Mouse (Mus musculus): ENCODE measurements around the gene Slc6a4. TPM values are rescaled to one million over a fixed set of nuclear protein-coding genes. Genes with fewer than 3 reads are reported as not detected.

Slc6a4 gene
- polyA plus RNA-seq, 1 experiment from 2014 or later = 0.74 TPM

DNA sequence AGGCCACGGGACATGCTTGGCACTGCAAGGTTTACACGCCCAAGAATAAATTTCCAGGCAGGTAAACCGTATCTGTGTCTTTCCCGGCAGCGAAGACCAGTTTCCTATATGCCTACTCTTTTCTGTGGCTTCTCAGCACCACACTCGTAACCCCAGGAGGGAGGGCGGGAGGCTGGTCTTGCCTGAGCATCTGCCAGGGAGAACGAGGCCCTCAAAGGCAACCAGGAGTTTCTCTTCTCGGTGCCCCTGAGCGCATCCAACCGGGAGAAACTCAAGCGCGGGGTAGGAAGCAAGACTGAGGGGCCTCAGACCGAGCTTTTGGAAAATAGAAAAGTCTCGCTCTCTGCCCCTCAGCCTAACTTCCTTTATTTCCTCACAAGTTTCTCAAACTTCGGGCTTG lies 79.4 kb downstream of the Slc6a4 start:
- peak overlapping the region; percentile 79 for H3K9ac ChIP-seq (replicated peaks; ENCODE audit: low read depth, low read length)
- H3K4me2 ChIP-seq (replicated peaks; ENCODE audit: low read depth, low read length) = peak overlapping the region; percentile 77
- H3K4me3 ChIP-seq (ENCODE audit: low read depth, low read length) = peak overlapping the region; percentile 92
- no peaks in the 10 kb centered on the region for H3K27me3 ChIP-seq (ENCODE audit: control insufficient read depth, insufficient read depth, low read length)
- H3K27ac ChIP-seq (ENCODE audit: low read length) = peak overlapping the region; percentile 75
- no peak for ATAC-seq (ENCODE audit: insufficient number of reproducible peaks, insufficient read depth, low FRiP score, low read depth)
- peaks cover 16% of the 10 kb centered on the region for H3K36me3 ChIP-seq (ENCODE audit: control insufficient read depth, insufficient read depth, low read length)
- H3K4me1 ChIP-seq (ENCODE audit: control insufficient read depth, insufficient read depth, low read length) = no peaks in the 10 kb centered on the region
- 2% methylated on average over 16 of the region's 16 CpGs for WGBS
- no peaks in the 10 kb centered on the region for H3K9me3 ChIP-seq (ENCODE audit: control insufficient read depth, low read depth, low read length)

DNA sequence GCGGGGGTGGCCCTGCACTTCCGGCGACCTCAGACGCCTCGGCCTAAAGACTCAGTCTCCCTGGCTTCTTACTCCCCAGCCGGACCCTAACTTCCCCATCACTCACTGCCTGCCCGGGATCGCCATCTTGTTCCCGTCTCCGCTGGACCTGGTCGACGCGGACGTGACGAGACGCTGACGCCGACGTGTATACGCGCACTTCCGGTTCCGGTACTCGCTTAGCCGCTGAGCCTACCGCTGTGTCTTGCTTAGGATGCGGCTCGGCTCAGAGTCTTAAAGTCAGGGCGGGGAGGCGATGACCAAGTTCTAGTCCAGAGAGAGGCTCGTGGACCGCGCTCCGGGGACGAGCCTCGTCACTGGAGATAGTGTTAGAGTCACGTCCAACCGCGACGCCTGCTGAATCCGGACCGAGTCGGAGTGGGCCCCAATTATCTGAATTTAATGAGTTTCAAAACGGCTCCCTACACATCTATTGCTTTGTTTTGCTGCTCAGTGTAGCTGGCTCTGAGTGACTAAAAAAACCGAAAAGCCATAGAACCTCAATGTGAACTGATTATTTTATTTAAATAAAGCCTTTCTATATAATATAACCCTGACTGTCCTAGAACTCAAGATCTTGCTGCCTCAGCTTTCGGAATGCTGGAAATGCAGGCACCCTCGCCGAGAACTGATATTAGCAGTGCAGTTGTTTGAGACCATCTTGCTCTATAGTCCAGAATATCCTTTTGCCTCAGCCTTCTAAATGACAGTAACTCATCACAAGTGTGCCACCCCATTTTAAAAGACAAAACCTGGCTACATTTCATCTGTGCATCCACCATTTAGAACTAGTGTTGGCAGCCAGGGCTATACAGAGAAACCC lies 80.1 kb downstream of the Slc6a4 start, which contains the start of gene Nsrp1:
TSS of gene Nsrp1 (minus strand) at position 163 of the 862 bp plus-strand sequence.
- 4% methylated on average over 48 of the region's 48 CpGs for WGBS
- Histone ChIP-seq H3K4me3 (ENCODE audit: low read depth, low read length) (peak within 1 kb of the TSS; percentile 92), H3K9ac (replicated peaks; ENCODE audit: low read depth, low read length) (peak within 1 kb of the TSS; percentile 79), H3K4me1 (ENCODE audit: control insufficient read depth, insufficient read depth, low read length) (no peaks in the 10 kb centered on the region), H3K4me2 (replicated peaks; ENCODE audit: low read depth, low read length) (peak within 1 kb of the TSS; percentile 77), H3K36me3 (ENCODE audit: control insufficient read depth, insufficient read depth, low read length) (peaks cover 15% of the 10 kb centered on the region), H3K27me3 (ENCODE audit: control insufficient read depth, insufficient read depth, low read length) (no peaks in the 10 kb centered on the region), H3K9me3 (ENCODE audit: control insufficient read depth, low read depth, low read length) (no peaks in the 10 kb centered on the region), H3K27ac (ENCODE audit: low read length) (peak within 1 kb of the TSS; percentile 75)
- ATAC-seq (ENCODE audit: insufficient number of reproducible peaks, insufficient read depth, low FRiP score, low read depth) = peak; percentile 98

DNA sequence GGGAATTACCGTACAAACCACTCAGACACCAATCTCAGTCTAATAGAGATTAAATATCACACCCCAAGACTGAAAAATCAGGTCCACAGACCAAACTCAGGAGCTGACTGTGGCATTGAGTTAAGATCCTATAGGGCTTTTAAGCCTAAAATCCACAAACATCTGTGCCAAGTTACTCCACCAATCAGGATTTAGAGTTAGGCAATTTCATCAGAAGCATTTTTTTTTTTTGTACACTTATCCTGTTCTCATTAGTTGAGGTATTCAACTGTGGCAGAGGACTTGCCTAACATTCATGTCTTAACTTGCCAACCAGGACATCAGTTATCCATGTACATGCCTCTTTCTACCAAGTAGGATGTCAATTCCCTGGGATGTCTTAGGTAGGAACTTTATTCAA lies 81.0 kb downstream of the Slc6a4 start:
- H3K36me3 ChIP-seq (ENCODE audit: control insufficient read depth, insufficient read depth, low read length) = peaks cover 7% of the 10 kb centered on the region
- no peaks in the 10 kb centered on the region for H3K4me1 ChIP-seq (ENCODE audit: control insufficient read depth, insufficient read depth, low read length)
- H3K27me3 ChIP-seq (ENCODE audit: control insufficient read depth, insufficient read depth, low read length) = no peaks in the 10 kb centered on the region
- H3K27ac ChIP-seq (ENCODE audit: low read length) = no peak overlapping the region
- no peak overlapping the region for H3K4me2 ChIP-seq (replicated peaks; ENCODE audit: low read depth, low read length)
- H3K9ac ChIP-seq (replicated peaks; ENCODE audit: low read depth, low read length) = no peak overlapping the region
- H3K4me3 ChIP-seq (ENCODE audit: low read depth, low read length) = no peak overlapping the region
- ATAC-seq (ENCODE audit: insufficient number of reproducible peaks, insufficient read depth, low FRiP score, low read depth) = no peak
- WGBS = 92% methylated on average over 1 of the region's 1 CpGs
- no peaks in the 10 kb centered on the region for H3K9me3 ChIP-seq (ENCODE audit: control insufficient read depth, low read depth, low read length)

MicroRNA genes within 50 kb of the gene (microRNA counts, 519-probe panel; counts per million panel counts)
- microRNA mmu-miR-423-3p (3,211 counts per million, percentile 60 among the panel's probes with 10 or more counts), microRNA mmu-miR-423-5p (3,497 counts per million, percentile 69 among the panel's probes with 10 or more counts)

Small RNA genes lying within 50 kb of the gene (microRNA-seq; reads per million reads assigned to microRNA genes)
- gene Mir423 = 3,708 reads per million, percentile 85 among the genes with 10 or more reads in this experiment

Other genes starting within 250 kb of the Slc6a4 start
- gene Gosr1, start 235.0 kb upstream of the Slc6a4 start, polyA plus RNA-seq (2014; fragmentation: Nextera tagmentation; extraction: Ambion mirVana) = 33.5 and 39.2 TPM in 2 replicates
- 21.1 and 24.3 TPM in 2 replicates for gene Cpd, start 151.6 kb upstream of the Slc6a4 start, polyA plus RNA-seq (2014; fragmentation: Nextera tagmentation; extraction: Ambion mirVana)
- not detected in 2 replicates for gene Tmigd1, start 96.4 kb upstream of the Slc6a4 start, polyA plus RNA-seq (2014; fragmentation: Nextera tagmentation; extraction: Ambion mirVana)
- 127 TPM in 2 replicates for gene Blmh, start 73.8 kb upstream of the Slc6a4 start, polyA plus RNA-seq (2014; fragmentation: Nextera tagmentation; extraction: Ambion mirVana)
- 68.4 and 73.0 TPM in 2 replicates for gene Nsrp1, start 79.8 kb downstream of the Slc6a4 start, polyA plus RNA-seq (2014; fragmentation: Nextera tagmentation; extraction: Ambion mirVana)
- gene Efcab5, start 190.4 kb downstream of the Slc6a4 start, polyA plus RNA-seq (2014; fragmentation: Nextera tagmentation; extraction: Ambion mirVana) = 0.36 and 0.39 TPM in 2 replicates
- gene Ssh2, start 217.7 kb downstream of the Slc6a4 start, polyA plus RNA-seq (2014; fragmentation: Nextera tagmentation; extraction: Ambion mirVana) = 10.9 and 11.3 TPM in 2 replicates